Mouse (Mus musculus): ENCODE results near the gene Vil1. TPM values are rescaled to one million over a fixed set of nuclear protein-coding genes. Genes with fewer than 3 reads are reported as not detected.

The Vil1 gene
- polyA plus RNA-seq, 1 experiment from 2014 or later = 1.1 TPM

GRCm38 (mm10) chr1:74439166-74439876, 30.1 kb downstream of the Vil1 start:
- 88% methylated on average over 19 of the region's 19 CpGs for WGBS
- H3K27me3 ChIP-seq (ENCODE audit: insufficient read depth, poor library complexity, severe bottlenecking) = no peaks in the 10 kb centered on the region
- H3K4me1 ChIP-seq = peaks cover 6% of the 10 kb centered on the region
- H3K27ac ChIP-seq = no peak overlapping the region
- no peak for DNase-seq (ENCODE audit: low spot score)
- H3K36me3 ChIP-seq = peaks cover 74% of the 10 kb centered on the region
- H3K9me3 ChIP-seq = no peaks in the 10 kb centered on the region
- H3K4me3 ChIP-seq = no peak overlapping the region

DNA sequence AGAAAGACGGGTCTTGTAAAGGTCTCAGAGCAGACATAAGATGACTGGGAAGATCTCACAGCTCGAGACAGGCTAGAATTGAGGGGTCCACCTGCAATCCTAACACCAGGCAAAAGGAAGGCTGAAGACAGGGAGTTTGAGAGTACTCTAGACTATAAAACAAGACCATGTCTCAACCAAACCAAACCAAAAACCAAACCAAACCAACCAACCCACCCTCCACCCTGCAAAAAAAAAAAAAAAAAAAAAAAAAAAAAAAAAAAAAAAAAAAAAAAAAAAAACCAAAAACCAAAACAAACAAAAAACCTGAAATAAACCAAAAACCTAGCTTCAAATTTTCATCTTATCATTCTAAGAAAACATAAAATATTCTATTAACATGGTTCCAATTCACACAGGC, 35.4 kb downstream of the Vil1 start:
- 94% methylated on average over 2 of the region's 2 CpGs for WGBS
- Histone ChIP-seq H3K27ac (no peak overlapping the region), H3K4me3 (no peak overlapping the region), H3K27me3 (ENCODE audit: insufficient read depth, poor library complexity, severe bottlenecking) (no peaks in the 10 kb centered on the region), H3K36me3 (peaks cover 79% of the 10 kb centered on the region), H3K4me1 (no peaks in the 10 kb centered on the region), H3K9me3 (no peaks in the 10 kb centered on the region)
- DNase-seq (ENCODE audit: low spot score) = no peak

GRCm38 (mm10) chr1:74452611-74453045, 43.5 kb downstream of the Vil1 start:
- H3K27me3 ChIP-seq (ENCODE audit: insufficient read depth, poor library complexity, severe bottlenecking) = no peaks in the 10 kb centered on the region
- no peak for DNase-seq (ENCODE audit: low spot score)
- H3K9me3 ChIP-seq = no peaks in the 10 kb centered on the region
- no peaks in the 10 kb centered on the region for H3K4me1 ChIP-seq
- WGBS = 56% methylated on average over 4 of the region's 4 CpGs
- peaks cover 89% of the 10 kb centered on the region for H3K36me3 ChIP-seq
- no peak overlapping the region for H3K27ac ChIP-seq
- H3K4me3 ChIP-seq = no peak overlapping the region

GRCm38 (mm10) chr1:74460273-74460672, 51.1 kb downstream of the Vil1 start:
- WGBS = 83% methylated on average over 2 of the region's 2 CpGs
- no peaks in the 10 kb centered on the region for H3K9me3 ChIP-seq
- H3K27me3 ChIP-seq (ENCODE audit: insufficient read depth, poor library complexity, severe bottlenecking) = no peaks in the 10 kb centered on the region
- H3K4me3 ChIP-seq = no peak overlapping the region
- no peak for DNase-seq (ENCODE audit: low spot score)
- peaks cover 70% of the 10 kb centered on the region for H3K36me3 ChIP-seq
- no peaks in the 10 kb centered on the region for H3K4me1 ChIP-seq
- no peak overlapping the region for H3K27ac ChIP-seq

MicroRNAs encoded within 50 kb of the gene (microRNA counts, 519-probe panel; counts per million panel counts)
- 3,454 counts per million, percentile 16 among the panel's probes with 10 or more counts for microRNA mmu-miR-26b

Small RNA genes within 50 kb of the gene (microRNA-seq; reads per million reads assigned to microRNA genes)
- 37,015 reads per million, percentile 99 among the genes with 10 or more reads in this experiment for gene Mir26b

Other genes with a start within 250 kb of the Vil1 start
- gene Cxcr1, start 214.7 kb upstream of the Vil1 start, polyA plus RNA-seq (2016; fragmentation: Nextera tagmentation; extraction: Ambion mirVana) = not detected in 2 replicates
- gene Arpc2, start 173.3 kb upstream of the Vil1 start, polyA plus RNA-seq (2016; fragmentation: Nextera tagmentation; extraction: Ambion mirVana) = 470 and 475 TPM in 2 replicates
- gene Gpbar1, start 130.8 kb upstream of the Vil1 start, polyA plus RNA-seq (2016; fragmentation: Nextera tagmentation; extraction: Ambion mirVana) = 0.70 and 1.7 TPM in 2 replicates
- gene Aamp, start 124.6 kb upstream of the Vil1 start, polyA plus RNA-seq (2016; fragmentation: Nextera tagmentation; extraction: Ambion mirVana) = 224 and 261 TPM in 2 replicates
- gene Pnkd, start 124.4 kb upstream of the Vil1 start, polyA plus RNA-seq (2016; fragmentation: Nextera tagmentation; extraction: Ambion mirVana) = 170 and 253 TPM in 2 replicates
- gene Tmbim1, start 103.8 kb upstream of the Vil1 start, polyA plus RNA-seq (2016; fragmentation: Nextera tagmentation; extraction: Ambion mirVana) = 25.5 and 33.1 TPM in 2 replicates
- gene Catip, start 47.3 kb upstream of the Vil1 start, polyA plus RNA-seq (2016; fragmentation: Nextera tagmentation; extraction: Ambion mirVana) = 0.20 and 0.28 TPM in 2 replicates
- 1.1 and 1.6 TPM in 2 replicates for gene Slc11a1, start 34.2 kb upstream of the Vil1 start, polyA plus RNA-seq (2016; fragmentation: Nextera tagmentation; extraction: Ambion mirVana)
- 55.9 and 69.2 TPM in 2 replicates for gene Ctdsp1, start 17.9 kb upstream of the Vil1 start, polyA plus RNA-seq (2016; fragmentation: Nextera tagmentation; extraction: Ambion mirVana)
- 46.7 and 67.1 TPM in 2 replicates for gene Cnot9, start 96.7 kb downstream of the Vil1 start, polyA plus RNA-seq (2016; fragmentation: Nextera tagmentation; extraction: Ambion mirVana)
- 0.42 and 0.48 TPM in 2 replicates for gene Plcd4, start 133.5 kb downstream of the Vil1 start, polyA plus RNA-seq (2016; fragmentation: Nextera tagmentation; extraction: Ambion mirVana)
- 26.8 and 28.3 TPM in 2 replicates for gene Usp37, start 134.9 kb downstream of the Vil1 start, polyA plus RNA-seq (2016; fragmentation: Nextera tagmentation; extraction: Ambion mirVana)
- 6.8 and 9.2 TPM in 2 replicates for gene Zfp142, start 178.9 kb downstream of the Vil1 start, polyA plus RNA-seq (2016; fragmentation: Nextera tagmentation; extraction: Ambion mirVana)
- 23.3 TPM in 2 replicates for gene Bcs1l, start 178.9 kb downstream of the Vil1 start, polyA plus RNA-seq (2016; fragmentation: Nextera tagmentation; extraction: Ambion mirVana)
- gene Rnf25, start 192.0 kb downstream of the Vil1 start, polyA plus RNA-seq (2016; fragmentation: Nextera tagmentation; extraction: Ambion mirVana) = 25.4 and 32.8 TPM in 2 replicates
- 4.1 and 6.2 TPM in 2 replicates for gene Stk36, start 192.1 kb downstream of the Vil1 start, polyA plus RNA-seq (2016; fragmentation: Nextera tagmentation; extraction: Ambion mirVana)

All from heart, embryonic 10.5 days (tissue).